Mouse (Mus musculus): Measurements from ENCODE around the gene Itpka.
"Not testable (repeated sequence)": the region's sequence is repeated elsewhere in the genome, so short reads cannot be mapped to it uniquely, and the experiment has no call there.

The Itpka gene

DNA sequence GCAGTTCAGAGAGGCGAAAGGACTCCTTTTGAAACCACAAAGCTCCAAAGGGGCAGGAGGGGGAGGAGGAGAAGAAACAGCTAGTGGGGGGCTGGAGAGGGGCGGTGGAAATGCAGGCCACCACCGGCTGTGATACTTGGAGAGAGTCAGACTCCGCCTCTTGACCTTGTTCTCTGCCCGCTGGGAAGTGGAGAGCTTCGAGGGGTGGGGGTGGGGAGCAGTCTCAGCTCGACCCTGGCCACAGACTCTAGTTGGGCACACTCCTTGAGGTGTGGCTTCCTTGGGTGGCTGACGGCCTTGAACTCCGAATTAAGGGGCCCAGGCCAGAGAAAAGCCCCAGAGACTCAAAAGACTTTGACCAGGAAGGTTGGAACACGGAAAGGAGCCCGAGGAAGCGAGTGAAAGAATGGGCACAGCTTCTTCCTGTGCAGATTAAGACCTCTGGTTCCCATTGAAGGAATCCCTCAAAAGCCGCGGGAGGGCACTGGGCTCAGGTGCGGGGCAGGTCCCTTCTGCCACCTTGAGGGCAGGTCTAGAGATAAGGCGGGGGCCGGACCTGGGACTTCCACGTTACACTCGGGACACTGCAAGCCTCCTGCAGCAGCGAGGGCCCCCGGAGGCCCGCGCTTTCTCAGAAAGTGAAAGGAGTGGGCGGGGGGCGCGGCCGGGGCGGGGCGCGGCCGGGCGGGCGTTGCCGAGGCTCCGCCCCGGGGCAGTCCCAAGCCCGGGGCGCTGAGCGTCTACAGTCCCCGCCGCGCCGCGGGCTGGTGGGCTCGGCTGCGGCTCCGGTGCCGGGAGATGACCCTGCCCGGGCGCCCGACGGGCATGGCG, at the start of gene Itpka:
Itpka (plus strand) TSS at position 757 of the 831 bp plus-strand sequence.
- DNase-seq (ENCODE audit: low spot score in 2 of 2): peak; percentile 45 to 49

- no peak for DNase-seq (ENCODE audit: low spot score in 2 of 2)
These were observed 47.3 kb upstream of the Itpka start for GRCm38 (mm10) chr2:119694826-119695225.

- no peak for DNase-seq (ENCODE audit: low spot score in 2 of 2)
These were observed 46.0 kb upstream of the Itpka start for GRCm38 (mm10) chr2:119696111-119696510.

DNA sequence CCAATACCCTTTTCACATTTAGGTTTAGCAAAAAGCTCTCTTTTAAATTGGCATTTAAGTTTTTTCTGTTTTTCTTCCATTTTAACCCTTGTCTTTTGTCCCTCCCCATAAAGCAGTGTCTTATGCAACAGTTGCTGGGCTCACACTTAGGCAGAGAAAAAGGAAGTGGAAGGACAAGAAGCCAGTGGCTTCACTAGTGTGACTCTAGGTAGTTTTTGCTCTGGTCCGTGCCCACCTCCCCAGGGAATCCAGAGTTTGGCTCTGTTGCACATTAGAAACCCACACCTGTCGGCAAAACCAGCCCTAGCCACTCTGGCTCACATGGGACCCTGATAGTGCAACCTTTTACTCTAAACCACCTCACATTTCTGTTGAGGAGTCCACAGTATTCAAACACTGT, 43.7 kb upstream of the Itpka start:
- no peak for DNase-seq (ENCODE audit: low spot score in 2 of 2)

- no peak for DNase-seq (ENCODE audit: low spot score in 2 of 2)
These were observed 42.2 kb upstream of the Itpka start for GRCm38 (mm10) chr2:119699962-119700361.

GRCm38 (mm10) chr2:119703171-119703570, 39.0 kb upstream of the Itpka start:
- no peak for DNase-seq (ENCODE audit: low spot score in 2 of 2)

DNA sequence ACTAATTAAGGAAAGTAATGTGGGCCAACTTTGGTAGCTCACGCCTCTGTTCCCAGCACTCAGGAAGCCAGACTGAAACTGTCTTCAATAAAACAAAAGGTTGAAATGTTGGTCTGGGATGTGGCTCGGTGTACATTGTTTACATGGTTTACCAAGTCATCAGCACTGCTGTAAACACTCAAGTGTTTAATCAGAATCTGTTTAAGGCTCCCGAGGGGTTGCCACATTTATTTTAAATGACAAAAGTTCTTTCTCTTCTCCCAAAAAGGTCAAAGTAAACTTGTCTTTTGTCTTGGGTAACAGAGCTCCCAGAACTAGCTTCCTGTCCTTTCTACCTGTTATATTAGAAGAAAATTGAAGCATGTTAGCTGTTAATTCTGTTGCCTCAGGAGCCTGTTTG, 34.5 kb upstream of the Itpka start:
- no peak for DNase-seq (ENCODE audit: low spot score in 2 of 2)

GRCm38 (mm10) chr2:119710011-119710410, 32.1 kb upstream of the Itpka start:
- DNase-seq (ENCODE audit: low spot score in 2 of 2): no peak

DNA sequence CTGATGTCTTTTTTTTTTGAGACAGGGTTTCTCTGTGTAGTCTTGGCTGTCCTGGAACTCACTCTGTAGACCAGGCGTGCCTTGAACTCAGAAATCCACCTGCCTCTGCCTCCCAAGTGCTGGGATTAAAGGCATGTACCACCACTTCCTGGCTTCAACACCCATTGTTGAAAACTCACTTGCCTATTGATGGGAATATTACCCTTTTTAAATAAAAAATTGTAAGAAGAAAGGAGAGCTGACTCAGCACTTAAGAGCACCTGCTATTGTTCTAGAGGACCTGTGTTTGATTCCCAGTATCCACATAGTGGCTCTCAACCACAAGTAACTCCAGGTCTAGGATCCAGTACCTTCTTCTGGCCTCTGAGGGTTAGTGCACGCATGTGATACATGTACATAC, 26.3 kb upstream of the Itpka start:
- DNase-seq (ENCODE audit: low spot score in 2 of 2): not testable (repeated sequence)

- no peak for DNase-seq (ENCODE audit: low spot score in 2 of 2)
These were observed 21.1 kb upstream of the Itpka start for GRCm38 (mm10) chr2:119721070-119721469.

- DNase-seq (ENCODE audit: low spot score in 2 of 2): no peak
These were observed 14.2 kb upstream of the Itpka start for GRCm38 (mm10) chr2:119727762-119728416.

DNA sequence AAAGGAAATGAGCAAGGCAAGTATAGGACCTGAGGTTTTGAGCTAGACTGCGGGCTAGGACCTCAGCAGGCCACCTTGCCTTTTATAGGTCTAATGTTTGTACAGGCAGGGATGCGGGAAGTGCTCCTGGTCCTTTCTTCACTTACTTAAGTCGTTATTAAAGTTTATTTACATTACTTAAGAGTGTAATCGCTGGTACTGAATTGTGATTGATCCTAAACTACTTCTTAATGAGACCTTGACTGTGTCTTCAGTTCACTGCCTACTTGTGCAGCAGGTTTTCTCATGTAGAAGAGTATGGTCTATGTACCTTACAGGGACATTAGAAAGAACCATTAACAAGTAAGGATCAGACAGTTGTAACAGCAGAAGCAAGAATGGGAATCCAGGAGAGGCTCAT, 11.4 kb upstream of the Itpka start:
- DNase-seq (ENCODE audit: low spot score in 2 of 2): no peak

- DNase-seq (ENCODE audit: low spot score in 2 of 2): no peak
These were observed 5.0 kb upstream of the Itpka start for GRCm38 (mm10) chr2:119737124-119737523.

GRCm38 (mm10) chr2:119740567-119740966, 1.6 kb upstream of the Itpka start:
- DNase-seq (ENCODE audit: low spot score in 2 of 2): no peak

DNA sequence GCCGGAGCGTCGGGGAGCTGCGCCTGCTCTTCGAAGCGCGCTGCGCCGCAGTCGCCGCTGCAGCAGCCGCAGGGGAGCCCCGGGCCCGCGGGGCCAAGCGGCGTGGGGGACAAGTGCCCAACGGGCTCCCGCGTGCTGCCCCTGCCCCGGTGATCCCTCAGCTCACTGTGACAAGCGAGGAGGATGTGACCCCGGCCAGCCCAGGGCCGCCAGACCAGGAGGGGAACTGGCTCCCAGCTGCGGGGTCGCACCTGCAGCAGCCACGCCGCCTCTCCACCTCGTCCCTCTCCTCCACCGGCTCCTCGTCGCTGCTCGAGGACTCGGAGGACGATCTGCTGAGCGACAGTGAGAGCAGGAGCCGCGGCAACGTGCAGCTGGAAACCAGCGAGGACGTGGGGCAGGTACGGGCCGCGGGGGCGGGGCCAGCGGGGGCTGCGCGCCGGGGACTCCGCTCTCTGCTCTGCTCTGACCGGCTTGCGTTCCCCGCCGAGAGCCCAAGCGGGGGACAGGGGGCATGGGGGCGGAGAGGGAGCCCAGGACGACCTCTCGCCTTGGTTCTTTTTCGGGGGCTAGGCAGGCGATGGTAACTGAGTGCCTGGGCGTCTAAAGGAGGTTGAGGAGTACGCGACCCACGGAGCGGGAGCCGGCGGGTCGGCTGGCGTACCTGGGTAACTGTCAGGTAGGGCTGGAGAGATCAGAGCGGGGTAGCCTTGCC, 481 bp downstream of the Itpka start:
- peak; percentile 56 to 58 for DNase-seq (ENCODE audit: low spot score in 2 of 2)

DNA sequence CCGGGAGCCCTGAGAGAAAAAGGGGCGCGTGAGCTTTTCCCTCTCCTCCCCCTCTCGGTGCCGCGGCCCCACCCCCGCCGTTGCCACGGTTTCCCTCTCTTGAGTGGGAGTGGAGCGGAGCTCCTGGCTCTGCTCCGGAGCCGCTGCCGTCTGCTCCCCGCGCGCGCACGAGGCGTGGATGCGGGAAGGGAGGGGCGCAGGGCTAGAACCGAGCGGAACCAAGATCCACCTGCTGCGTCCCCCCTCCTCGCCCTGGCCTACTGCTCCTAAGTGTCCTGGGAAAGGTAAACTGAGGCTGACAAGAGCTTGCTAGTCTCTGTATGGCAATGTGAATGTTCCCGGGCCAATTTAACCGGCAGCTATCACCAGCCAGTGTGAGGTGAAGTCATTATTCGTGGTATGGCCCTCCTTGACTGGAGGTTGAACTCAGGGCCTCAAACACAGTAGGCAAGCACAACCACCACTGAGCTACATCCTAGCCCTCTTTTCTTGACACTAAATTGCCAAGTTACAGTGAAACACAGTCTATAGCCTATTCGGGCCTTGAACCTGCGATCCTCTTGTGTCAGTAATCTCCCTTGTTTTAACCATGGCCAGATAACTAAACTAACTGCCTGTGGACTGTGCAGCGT, 1.2 kb downstream of the Itpka start:
- peak; percentile 68 to 80 for DNase-seq (ENCODE audit: low spot score in 2 of 2)

DNA sequence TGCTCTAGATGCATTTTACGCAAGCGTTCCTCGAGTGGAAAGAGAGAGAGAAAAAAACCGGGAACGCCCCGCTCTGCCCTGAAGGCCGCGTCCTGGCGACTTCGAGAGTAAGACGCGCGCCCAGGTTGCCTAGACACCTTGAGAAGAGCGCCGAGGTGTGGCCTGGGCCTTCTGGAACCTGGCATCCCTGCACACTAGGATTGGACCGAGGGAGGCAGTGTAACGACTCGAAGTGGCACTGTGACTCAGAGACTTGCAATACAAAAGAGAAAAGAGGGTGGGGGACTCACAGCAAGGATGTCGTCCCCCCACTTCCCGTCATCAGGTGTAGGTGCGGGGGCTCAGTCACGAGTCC, 1.6 kb downstream of the Itpka start:
- DNase-seq (ENCODE audit: low spot score in 2 of 2): no peak

GRCm38 (mm10) chr2:119744163-119745111, 2.3 kb downstream of the Itpka start:
- peak in 1 of 2 experiments; percentile 48 for DNase-seq (ENCODE audit: low spot score in 2 of 2)

- DNase-seq (ENCODE audit: low spot score in 2 of 2): peak in 1 of 2 experiments; percentile 56
These were observed 3.1 kb downstream of the Itpka start for GRCm38 (mm10) chr2:119745281-119745680.

DNA sequence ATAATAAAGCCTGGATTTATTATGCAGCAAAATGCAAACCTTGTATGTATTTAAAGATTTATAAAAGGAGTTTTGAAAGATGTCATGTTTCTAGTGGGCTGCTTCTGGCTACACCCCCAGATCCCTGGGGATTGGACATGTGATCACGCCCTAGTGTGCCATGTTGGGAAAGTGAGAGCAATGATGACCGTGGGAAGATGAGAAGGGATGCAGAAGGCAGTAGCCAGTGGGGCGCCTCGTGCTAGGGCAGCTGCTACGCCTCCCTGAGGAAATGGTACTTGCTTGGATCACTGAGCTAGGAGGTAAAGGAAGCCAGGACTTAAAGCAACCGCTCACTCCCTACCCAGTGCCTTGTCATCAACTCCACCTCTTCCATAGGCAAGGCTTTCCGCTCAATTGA, 5.4 kb downstream of the Itpka start:
- DNase-seq (ENCODE audit: low spot score in 2 of 2): peak; percentile 70 to 79

GRCm38 (mm10) chr2:119749260-119749659, 7.1 kb downstream of the Itpka start:
- DNase-seq (ENCODE audit: low spot score in 2 of 2): peak in 1 of 2 experiments; percentile 47

Data from right cerebral cortex, adult 2 months (tissue).